Mouse (Mus musculus) frontal cortex, adult (tissue): Measurements from ENCODE around the gene Mier2.

Experiments used
- ATAC-seq: cut with Nextera tagmentation; 2 replicates; pipeline ENCODE4 v1.9.2; 2017; ENCODE audit warnings: mild to moderate bottlenecking, moderate library complexity, mixed read lengths; ENCODE audit not compliant: low TSS enrichment

Mier2 gene

GRCm38 (mm10) chr10:79540746-79541145, 14.3 kb downstream of the Mier2 start:
- ATAC-seq = no peak

GRCm38 (mm10) chr10:79539701-79540495, 15.1 kb downstream of the Mier2 start:
- no peak for ATAC-seq

GRCm38 (mm10) chr10:79538873-79539272, 16.1 kb downstream of the Mier2 start:
- no peak for ATAC-seq

GRCm38 (mm10) chr10:79538323-79538722, 16.7 kb downstream of the Mier2 start:
- ATAC-seq = peak; percentile 62

GRCm38 (mm10) chr10:79537781-79538180, 17.2 kb downstream of the Mier2 start:
- ATAC-seq = no peak

- ATAC-seq = no peak
These were observed 17.7 kb downstream of the Mier2 start for GRCm38 (mm10) chr10:79537271-79537670.

GRCm38 (mm10) chr10:79536461-79537080, 18.4 kb downstream of the Mier2 start:
- ATAC-seq = no peak

GRCm38 (mm10) chr10:79535431-79535830, 19.6 kb downstream of the Mier2 start:
- no peak for ATAC-seq

- ATAC-seq = no peak
These were observed 20.6 kb downstream of the Mier2 start for GRCm38 (mm10) chr10:79534426-79534825.

GRCm38 (mm10) chr10:79533126-79533911, 21.7 kb downstream of the Mier2 start, which contains the start of gene Plpp2:
Gene Plpp2, minus strand, starts transcription at chr10:79533796.
- ATAC-seq = peak; percentile 31

GRCm38 (mm10) chr10:79532678-79533077, 22.3 kb downstream of the Mier2 start:
- ATAC-seq = 0 out of 2 replicates have a peak, but pooled peaks have one; percentile 8

- no peak for ATAC-seq
These were observed 23.4 kb downstream of the Mier2 start for GRCm38 (mm10) chr10:79531593-79531992.

GRCm38 (mm10) chr10:79530721-79531120, 24.3 kb downstream of the Mier2 start:
- ATAC-seq = no peak

- no peak for ATAC-seq
These were observed 24.8 kb downstream of the Mier2 start for GRCm38 (mm10) chr10:79530241-79530640.

GRCm38 (mm10) chr10:79528081-79528480, 26.9 kb downstream of the Mier2 start:
- no peak for ATAC-seq

- ATAC-seq = no peak
These were observed 27.6 kb downstream of the Mier2 start for GRCm38 (mm10) chr10:79527453-79527845.

GRCm38 (mm10) chr10:79526661-79527452, 28.1 kb downstream of the Mier2 start:
- no peak for ATAC-seq

- no peak for ATAC-seq
These were observed 29.3 kb downstream of the Mier2 start for GRCm38 (mm10) chr10:79525456-79526325.

- no peak for ATAC-seq
These were observed 30.6 kb downstream of the Mier2 start for GRCm38 (mm10) chr10:79524433-79524832.

GRCm38 (mm10) chr10:79506709-79507108, 48.3 kb downstream of the Mier2 start:
- no peak for ATAC-seq
